Mouse (Mus musculus) mesoderm, embryonic 11.5 days (tissue): ENCODE results near the gene Pold4.
A peak's percentile ranks its signal among the peaks of the same experiment; 100 is the strongest.

ENCODE experiments used
- DNase-seq: peaks from one replicate; pipeline ENCODE4 v3.0.0-alpha.2; 2012; ENCODE audit warnings: low read depth, low spot score

Gene Pold4

DNA sequence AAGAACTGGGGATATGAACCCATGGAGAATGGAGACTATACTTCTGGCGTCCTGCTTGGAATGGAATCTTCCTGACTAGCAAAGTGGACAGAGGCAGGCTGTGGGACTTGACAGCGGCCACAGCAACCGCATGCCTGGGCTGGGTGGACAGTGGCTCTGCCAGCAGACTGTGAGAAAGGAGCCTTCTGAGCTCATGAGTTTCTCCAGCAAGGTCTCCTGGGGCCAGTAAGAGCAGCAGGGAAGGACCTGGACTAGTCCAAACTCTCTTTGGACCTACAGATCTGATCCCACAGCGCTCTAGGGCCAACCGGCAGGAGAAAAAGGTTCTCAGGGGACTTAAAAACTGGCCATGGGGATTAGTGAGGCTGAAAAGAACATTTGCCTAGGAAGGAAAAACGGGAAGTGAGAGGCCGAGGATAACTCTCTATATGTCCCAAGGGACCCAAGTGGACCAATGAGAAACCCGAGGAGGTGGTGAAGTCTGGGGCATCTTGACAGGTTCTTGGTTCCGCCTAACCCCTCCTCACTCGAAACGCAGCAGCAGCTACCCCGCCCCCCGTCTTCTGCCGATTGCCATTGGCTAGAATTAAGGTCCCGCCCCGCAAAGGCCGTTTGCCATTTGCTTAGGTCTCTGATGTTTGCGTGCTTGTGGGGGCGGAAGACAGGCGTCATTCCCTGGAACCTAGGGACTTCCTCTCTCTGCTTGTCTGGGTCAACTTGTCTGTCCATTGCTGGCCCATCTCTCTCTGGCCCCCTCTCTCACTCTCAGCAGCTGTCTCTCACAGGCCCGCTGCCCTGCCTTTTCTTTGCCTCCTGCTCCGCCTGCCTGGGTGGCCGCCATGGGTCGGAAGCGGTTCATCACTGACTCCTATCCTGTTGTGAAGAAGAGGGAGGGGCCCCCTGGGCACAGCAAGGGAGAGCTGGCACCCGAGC, at the start of gene Pold4:
Pold4 (plus strand) TSS at position 647 of the 933 bp plus-strand sequence.
- peak; percentile 93 for DNase-seq

DNA sequence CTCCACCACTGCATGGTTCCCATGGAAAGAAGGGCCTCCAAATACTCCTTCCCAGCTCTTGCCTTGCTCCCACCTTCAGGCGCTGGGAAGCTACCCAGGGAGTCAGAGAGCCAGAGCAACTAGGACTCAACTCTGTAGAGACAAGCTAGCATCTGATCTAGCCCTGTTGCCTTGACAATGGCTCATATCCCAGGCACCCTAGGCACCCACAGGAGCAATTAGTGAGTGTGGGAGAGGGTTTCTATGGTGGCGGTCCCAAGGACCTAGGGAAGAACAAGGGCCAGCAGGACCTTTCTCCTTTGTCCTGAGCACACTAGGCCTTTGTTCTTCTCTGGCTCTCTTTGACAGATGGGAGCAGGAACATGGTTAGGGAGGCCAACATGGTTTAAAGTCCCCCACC, 48.0 kb upstream of the Pold4 start:
- DNase-seq = no peak

DNA sequence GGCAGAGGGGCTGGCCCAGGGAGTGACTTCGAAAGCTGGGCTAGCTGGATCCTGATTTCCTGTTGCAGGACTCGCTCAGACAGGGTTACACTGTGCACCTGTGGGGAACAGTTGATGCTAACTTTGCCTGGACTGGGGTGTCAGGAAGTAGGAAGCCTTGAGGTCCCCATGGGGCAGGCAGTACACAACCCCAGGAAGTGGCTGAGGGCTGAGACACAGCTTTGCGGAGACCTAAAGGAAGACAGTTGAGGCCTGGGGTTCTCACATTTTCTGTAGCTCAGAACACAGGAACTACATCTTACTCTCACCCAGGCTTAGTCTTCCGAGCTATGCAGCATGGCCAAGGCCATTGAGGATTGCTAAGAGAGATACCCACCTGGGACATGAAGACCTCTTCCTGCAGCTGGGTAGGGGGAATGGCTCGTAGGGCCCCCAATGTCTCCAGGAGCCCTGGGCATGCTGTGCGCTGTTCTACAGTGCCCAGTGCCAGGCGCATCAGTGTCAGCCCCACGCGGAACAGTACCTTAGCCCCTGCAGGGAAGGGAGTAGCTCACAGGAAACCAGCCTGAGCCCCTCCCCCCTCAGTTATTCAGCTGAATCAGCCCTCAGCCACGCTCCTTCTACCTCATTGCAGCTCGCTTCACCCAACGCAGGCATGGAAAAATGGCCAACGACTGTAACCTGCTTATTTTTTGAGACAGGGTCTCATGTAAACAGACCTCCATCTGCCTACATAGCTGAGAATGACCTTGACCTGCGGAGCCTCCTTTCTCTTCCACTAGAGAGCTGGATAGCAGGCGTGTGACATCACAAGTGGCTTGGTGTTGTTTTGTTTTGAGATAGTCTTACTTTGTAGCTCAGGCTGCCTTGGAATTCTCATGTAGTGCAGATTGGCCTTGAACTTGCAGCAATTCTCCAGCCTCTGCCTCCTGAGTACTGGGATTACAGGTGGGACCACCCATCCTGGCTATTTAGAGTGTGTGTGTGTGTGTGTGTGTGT, 46.4 kb upstream of the Pold4 start:
- no peak for DNase-seq

DNA sequence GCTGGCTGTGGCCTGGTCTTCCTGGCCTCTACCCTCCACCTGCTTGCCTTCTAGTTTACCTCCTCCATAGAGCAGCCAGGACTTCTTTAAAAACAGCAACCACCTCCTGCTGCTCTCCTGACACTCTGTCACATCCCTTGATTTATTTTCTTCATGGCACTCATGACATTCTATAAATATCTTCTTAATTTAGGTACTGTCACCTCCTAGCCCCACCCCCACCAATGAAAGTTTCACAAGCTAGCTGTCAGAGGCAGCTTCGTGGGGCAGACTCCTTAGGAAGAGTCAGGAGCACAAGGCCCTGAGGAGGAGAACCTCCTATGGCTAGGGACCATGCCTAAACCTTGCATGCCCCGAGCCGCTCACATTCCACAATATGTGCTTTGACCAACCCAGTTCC, 44.4 kb upstream of the Pold4 start:
- DNase-seq = no peak

DNA sequence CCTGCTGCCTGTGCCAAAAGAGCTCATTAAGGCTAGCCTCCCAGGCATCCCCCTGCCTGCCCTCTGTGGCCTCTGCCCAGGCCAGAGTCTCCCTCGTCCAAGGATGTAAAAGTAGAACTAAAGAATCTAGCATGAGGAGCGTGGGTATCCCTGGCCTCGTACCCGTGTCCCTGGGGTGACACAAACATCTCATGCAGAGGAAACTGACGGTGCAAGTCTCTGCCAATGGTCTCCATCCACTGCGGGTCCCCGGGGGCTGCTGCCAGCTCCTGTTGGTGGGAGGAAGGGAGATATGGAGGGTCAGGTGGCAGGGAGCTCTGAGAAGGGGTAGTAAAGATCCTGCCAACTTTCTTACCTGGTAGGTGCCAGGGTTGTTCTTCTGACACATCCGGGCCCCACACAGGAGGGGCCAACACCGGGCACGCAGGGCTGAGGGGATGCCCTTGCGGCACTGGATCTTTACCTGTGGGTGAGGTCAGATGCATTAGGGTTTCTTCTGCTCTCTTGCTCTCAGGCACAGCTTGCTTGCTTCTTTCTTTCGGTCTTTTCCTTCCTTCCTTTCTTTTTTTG, 42.6 kb upstream of the Pold4 start:
- no peak for DNase-seq

DNA sequence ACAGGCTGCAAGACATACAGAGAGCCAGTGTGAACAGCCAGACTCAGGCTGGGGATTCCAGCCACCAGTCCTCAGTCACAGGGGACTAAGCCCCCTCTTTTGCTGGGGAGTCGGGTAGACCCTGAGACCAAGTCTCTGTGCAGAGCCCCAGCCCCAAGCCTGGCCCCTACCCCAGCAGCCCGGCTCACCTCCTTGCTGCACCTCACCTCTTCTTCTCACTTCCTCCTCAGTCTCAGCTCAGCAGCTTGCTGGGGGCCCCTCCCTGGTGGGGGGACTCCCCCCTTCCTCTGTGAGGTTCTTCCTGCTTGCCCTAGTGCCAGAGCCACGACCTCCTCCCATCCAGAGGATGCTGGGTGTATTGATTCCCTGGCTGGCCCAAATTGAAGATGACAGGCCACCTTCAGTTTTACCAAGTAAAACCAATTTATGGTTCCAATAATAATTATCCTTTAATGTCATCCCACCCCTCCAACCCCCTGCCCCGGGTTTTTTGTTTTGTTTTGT, 40.8 kb upstream of the Pold4 start, which contains the start of gene Tbc1d10c:
Tbc1d10c (minus strand) TSS at position 454 of the 504 bp plus-strand sequence.
- no peak for DNase-seq

DNA sequence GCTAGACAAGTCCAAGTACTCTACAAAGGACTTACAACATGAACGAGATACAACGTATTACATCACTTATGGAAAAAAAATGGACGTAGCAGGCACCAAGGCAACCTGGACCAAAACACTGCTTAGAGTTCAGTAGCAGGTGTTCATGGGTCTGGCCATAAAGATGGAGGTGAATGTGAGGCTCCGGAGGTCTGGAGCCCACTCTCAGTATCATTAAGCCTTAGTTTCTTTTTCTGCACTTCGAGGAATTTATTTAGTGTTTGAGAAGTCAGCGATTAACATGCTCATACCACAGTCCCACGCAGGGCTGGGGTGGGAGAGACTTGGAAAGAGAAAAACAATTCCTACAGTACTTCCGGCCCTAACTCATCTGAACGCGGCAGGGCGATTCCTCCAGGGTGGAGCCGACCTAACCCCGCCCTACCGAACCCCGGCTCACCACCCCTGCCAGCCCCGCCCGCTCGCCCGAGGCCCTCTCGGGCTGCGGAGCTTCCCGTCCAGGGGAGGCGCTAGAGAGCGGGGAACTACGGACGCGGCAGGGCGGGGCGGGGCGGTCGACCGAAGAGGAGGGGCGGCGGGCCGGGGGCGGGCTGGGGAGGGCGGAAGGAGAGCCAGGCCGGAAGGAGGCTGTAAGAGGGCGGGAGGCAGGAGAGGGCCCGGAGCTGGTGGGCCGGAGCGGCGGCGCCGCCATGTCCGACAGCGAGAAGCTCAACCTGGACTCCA, 40.0 kb upstream of the Pold4 start, which contains the start of gene Ppp1ca:
Ppp1ca (plus strand) TSS at position 538 of the 723 bp plus-strand sequence.
- peak; percentile 96 for DNase-seq

DNA sequence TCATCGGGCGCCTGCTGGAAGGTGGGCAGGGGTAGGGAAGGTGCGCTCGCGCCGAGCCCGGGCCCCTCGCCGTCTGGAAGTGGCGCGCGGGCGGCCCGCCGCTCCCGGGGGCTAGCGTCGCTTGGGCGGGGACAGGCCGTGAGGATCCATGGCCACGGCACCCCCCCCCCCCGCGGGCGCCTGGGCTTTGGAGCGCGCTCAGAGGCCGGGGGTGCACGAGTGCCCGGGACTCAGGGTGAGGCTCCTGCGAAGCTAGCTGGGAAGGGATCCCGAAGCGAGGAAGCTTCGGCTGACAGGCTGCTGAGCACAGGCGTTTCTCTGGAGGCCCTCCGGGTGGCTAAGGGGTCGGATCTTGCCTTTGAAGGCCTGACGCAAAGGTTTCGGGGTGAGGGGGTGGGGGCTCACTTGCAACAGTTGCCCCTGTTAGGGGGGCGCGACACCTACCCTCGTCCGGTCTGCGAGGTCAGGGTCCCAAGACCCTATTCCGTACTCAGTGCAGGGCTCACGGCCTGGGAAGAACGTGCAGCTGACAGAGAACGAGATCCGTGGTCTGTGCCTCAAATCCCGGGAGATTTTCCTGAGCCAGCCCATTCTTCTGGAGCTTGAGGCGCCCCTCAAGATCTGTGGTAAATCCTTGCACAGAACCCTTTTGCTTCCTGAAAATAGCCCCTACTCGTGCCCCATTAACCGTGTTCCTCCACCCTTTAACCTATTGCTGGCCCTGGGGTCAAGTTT, 39.3 kb upstream of the Pold4 start:
- DNase-seq = peak; percentile 43

DNA sequence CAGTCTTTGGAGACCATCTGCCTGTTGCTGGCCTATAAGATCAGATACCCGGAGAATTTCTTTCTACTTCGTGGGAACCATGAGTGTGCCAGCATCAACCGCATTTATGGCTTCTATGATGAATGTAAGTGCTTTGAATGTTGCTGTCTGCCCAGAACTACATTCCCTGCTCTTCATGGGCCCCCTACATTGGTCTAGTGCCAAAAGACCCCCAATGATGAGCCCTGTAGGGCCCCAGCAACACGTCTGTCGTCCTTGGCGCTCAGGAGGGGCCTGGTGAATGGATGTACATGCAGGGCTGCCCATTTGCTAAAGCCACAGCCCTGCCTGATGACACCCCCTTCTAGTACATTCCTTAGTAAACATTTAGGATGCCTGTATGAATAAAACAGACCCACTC, 38.6 kb upstream of the Pold4 start:
- DNase-seq = no peak

DNA sequence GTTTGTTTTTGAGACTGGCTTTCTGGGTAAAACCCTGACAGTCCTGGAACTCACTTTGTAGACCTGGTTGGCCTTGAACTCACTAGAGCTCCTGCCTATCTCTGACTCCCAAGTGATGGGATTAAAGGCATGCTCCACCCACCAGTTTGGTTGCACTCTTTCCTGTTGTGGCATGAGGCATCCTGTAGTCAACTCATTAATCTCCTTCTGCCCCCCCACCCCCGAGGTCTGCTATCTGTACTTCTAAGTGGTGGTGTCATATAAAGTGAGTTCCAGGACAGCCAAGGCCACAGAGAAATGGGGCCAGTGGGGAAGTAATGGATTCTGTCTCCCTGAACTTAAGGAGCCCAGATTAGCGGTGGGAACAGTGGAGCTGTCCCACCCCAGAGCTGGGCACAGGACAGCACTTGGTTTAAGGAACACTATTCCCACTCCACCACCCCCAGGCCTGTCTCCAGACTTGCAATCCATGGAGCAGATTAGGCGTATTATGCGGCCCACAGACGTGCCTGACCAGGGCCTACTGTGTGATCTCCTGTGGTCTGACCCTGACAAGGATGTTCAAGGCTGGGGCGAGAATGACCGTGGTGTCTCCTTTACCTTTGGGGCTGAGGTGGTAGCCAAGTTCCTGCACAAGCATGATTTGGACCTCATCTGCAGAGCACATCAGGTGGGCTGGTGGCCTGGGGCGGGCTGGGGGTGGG, 37.5 kb upstream of the Pold4 start:
- no peak for DNase-seq

DNA sequence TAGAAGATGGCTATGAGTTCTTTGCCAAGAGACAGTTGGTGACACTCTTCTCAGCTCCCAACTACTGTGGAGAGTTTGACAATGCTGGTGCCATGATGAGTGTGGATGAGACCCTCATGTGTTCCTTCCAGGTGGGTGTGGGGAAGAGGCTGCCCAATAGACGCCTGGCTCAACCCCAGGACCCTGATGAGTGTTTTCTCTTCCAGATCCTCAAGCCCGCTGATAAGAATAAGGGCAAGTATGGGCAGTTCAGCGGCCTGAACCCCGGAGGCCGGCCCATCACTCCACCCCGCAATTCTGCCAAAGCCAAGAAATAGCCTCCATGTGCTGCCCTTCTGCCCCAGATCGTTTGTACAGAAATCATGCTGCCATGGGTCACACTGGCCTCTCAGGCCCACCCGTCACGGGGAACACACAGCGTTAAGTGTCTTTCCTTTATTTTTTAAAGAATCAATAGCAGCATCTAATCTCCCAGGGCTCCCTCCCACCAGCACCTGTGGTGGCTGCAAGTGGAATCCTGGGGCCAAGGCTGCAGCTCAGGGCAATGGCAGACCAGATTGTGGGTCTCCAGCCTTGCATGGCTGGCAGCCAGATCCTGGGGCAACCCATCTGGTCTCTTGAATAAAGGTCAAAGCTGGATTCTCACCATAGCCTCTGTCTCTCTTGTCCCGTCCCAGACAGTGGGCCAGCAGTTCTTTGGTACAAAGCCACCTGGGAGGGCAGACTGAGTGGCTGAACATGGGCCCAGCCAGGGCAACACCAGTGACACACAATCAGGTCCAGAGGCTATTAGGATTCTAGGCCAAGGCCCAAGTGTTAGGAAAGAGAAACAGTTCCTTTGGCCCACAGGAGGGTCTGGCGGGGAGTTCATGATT, 36.7 kb upstream of the Pold4 start:
- no peak for DNase-seq

DNA sequence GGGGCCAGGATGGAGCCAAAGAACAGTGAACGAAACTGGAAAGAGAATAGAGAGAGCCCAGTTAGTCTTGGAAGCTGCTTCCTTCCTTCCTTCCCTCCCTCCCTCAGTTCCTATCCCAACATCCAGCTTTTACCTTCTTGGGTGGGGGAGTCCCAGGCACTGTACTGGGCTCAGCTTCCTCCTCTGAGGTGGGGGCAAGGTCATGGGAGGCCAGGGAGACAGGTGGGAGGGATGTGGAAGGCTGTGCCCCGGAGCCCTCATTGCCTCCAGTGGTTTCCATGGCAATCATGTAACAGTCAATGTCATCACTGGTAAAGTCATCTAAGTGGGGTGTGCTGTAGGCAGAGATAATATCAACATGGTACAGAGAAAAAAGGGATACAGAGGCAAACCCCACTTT, 35.7 kb upstream of the Pold4 start:
- DNase-seq = no peak

DNA sequence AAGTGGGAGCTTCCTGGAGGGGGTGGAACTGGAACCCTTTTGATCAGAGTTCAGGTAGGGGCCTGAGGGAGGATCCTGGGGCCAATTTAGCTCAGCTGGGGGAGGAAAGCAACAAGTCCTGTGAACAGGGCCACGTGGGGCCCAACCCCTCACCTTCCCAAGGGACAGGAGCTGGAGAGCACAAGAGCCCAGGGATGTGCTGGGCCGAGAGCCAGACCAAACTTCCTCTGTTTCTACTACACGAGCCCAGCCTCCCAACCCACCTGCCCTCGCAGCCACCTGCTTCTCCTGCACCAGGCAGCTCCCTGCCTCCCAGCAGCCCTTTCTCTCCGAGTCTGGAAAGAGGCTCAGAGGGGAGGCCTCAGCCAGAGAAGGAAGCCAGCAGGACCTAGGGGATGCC, 35.2 kb upstream of the Pold4 start:
- no peak for DNase-seq

DNA sequence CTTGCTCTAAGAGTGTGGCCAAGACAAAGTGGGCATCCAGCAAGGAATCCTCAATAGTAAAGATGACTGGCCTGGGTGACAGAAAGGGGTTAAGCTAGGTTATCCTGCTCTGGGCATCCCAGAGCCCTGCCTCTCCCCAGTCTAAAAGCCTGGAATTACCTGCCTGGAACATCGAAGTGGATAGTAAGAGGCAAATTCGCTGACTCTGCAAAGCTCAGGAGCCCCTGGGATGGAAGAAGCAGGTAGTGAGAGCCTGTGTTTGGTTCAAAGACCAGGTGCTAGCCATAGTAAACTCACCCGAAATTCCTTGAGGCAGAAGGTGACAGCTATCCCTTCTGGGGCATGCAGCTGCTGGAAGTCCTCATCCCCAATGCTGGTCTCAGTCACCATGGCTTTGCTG, 34.5 kb upstream of the Pold4 start:
- DNase-seq = no peak

DNA sequence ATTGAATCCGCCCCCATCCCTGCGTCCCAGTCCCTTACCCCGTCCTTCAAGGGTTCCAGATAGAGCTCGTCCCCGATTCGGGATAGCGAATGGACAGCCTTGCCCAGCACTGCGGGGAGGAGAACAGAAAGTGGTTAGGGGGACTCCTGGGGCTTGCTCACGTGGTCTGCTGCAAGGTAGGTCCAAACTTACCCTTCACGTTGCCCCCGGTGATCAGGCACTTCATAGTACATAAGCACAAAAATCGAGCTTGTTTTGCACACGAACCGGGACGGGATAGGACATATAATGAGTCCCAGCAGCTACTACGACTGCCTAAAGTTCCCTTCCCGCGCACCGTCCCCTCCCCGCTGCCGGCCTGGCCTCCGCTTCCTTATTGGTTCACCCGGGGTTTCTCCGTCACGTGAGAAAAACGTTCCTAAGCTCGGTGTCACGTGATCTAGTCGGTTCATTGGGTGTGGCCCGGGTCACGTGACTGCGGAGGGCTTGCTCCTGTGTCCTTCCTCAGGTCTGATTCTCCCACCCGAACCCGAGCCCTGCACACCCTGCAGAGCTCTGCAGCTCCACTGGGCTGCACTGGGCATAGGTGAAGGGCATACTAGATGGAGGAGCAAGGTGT, 30.3 kb upstream of the Pold4 start, which contains the start of gene Rad9a:
Rad9a (minus strand) TSS at position 372 of the 619 bp plus-strand sequence.
- peak; percentile 97 for DNase-seq

DNA sequence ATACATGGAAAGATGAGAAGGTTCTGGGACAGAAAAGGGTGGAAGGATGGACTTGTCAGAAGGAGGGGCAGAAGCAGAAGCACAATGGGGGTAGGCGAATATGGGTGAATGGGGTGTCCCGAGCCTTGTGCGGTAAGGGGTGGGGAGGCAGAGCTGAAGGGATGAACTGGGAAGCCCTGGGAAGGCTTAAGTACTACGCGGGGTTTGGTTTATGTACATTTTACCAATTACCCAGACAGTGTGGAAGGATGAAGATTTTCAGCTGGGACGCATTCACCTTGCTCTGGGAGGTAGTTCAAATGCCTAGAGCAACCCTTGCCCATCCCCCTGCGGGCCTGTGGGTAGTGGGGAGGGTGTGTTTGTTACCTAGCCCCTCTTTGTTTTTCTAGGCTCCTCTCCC, 29.6 kb upstream of the Pold4 start:
- no peak for DNase-seq

DNA sequence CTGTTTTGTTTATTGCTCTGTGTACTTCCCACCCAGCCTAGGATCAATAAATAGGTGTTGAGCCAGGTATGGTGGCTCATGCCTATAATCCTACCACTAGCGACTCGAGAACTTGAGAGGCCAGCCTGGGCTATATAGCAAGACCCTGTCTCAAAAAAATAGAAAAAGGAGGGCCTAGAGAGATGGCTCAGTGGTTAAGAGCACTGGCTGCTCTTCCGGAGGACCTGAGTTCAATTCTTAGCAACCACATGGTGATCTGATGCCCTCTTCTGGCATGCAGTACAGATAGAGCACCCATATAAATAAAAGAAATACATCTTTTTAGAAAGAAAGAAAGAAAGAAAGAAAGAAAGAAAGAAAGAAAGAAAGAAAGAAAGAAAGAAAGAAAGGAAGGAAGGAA, 28.6 kb upstream of the Pold4 start:
- DNase-seq = no peak
